Comparison of ENCODE assay signal across 8 mouse cellular contexts in the genomic region with DNA sequence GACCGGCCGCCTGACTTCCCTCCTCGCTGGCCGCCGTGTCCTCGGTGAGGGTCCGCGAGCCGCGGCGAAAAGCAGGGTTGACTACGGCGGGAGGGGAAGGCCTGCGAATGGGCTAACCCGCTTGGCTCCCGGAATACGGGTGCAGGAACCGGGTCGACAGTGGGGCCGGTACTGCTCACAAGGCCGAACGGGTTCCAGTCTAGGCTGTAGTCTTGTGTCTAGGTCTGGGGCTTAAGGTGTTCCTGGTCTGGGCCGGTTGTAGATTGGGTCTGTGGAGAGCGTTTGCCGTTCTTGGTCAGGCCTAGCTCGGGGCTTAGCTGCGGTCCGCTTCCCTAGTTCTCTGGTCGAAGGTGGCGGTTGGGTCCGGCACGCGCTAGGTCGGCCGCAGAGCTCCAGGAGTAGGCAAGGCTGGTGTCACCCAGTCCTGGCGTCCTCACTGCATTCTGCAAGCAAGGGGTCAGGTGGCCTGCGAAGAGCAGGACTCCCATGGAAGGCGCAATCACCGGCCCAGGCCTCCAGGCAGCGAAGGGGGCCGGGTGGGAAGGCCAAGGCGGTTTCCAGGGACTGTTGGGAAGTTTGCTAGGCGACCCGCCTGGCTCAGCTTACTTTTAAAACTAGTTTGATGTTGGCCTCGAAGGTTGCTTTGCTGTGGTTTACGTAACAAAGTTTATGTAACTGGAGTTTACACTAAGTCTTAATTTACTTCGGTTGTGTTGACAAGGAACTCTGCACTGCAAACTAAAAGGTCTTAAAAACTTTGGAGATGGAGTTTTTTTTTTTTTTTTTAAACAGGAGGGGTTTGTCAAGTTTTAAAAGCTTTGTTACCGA. TPM values are rescaled to one million over a fixed set of nuclear protein-coding genes. Genes with fewer than 3 reads are reported as not detected.
DNase-seq lines count a peak whose midpoint lies in the region; ATAC-seq and TF ChIP-seq lines count a peak whose summit lies in the region.

No protein-coding gene starts in this region.

- H3K27me3 ChIP-seq in forebrain, embryonic 15.5 days, result no peaks in the 10 kb centered on the region
- H3K27me3 ChIP-seq in intestine, embryonic 14.5 days (replicated peaks; ENCODE audit: control insufficient read depth, insufficient read depth, low read length), result no peaks in the 10 kb centered on the region
- no peaks in the 10 kb centered on the region for H3K27me3 ChIP-seq in lung, embryonic 15.5 days

- peak overlapping the region; percentile 90 for H3K9ac ChIP-seq in forebrain, embryonic 15.5 days (replicated peaks)
- peak overlapping the region; percentile 90 for H3K9ac ChIP-seq in intestine, embryonic 14.5 days (ENCODE audit: low read length)
- peak overlapping the region; percentile 90 for H3K9ac ChIP-seq in lung, embryonic 15.5 days

- peak overlapping the region; percentile 78 for H3K4me2 ChIP-seq in forebrain, embryonic 15.5 days (replicated peaks)
- peak overlapping the region; percentile 70 for H3K4me2 ChIP-seq in intestine, embryonic 14.5 days (ENCODE audit: low read length)
- H3K4me2 ChIP-seq in lung, embryonic 15.5 days, result peak overlapping the region; percentile 66

- H3K27ac ChIP-seq in bone marrow, adult 2 months (ENCODE audit: control insufficient read depth, insufficient read depth, low read depth, low read length, poor library complexity), result peak overlapping the region; percentile 92
- H3K27ac ChIP-seq in forebrain, embryonic 15.5 days (replicated peaks), result peak overlapping the region; percentile 94
- peak overlapping the region; percentile 98 for H3K27ac ChIP-seq in intestine, embryonic 14.5 days (ENCODE audit: low read depth)
- H3K27ac ChIP-seq in lung, embryonic 15.5 days, result peak overlapping the region; percentile 94
- H3K27ac ChIP-seq in olfactory bulb, adult 2 months (ENCODE audit: insufficient read depth, low read depth, low read length), result peak overlapping the region; percentile 84

- no peak for TF ChIP-seq CTCF in bone marrow, adult 2 months (IDR thresholded peaks at IDR 0.05; ENCODE audit: control insufficient read depth, insufficient read depth, low read length)
- no peak for TF ChIP-seq CTCF in olfactory bulb, adult 2 months (IDR thresholded peaks at IDR 0.05; ENCODE audit: insufficient read depth, low read depth, low read length)

- under 1% methylated on average over 48 of the region's 48 CpGs for WGBS in bone marrow, adult 2 months
- WGBS in forebrain, embryonic 15.5 days, result 2% methylated on average over 46 of the region's 48 CpGs
- 1% methylated on average over 46 of the region's 48 CpGs for WGBS in intestine, embryonic 14.5 days
- under 1% methylated on average over 48 of the region's 48 CpGs for WGBS in lung, embryonic 15.5 days
- WGBS in olfactory bulb, adult 2 months, result under 1% methylated on average over 48 of the region's 48 CpGs

- H3K4me3 ChIP-seq in bone marrow, adult 2 months (replicated peaks; ENCODE audit: control insufficient read depth, low read depth, low read length), result peak overlapping the region; percentile 83
- H3K4me3 ChIP-seq in forebrain, embryonic 15.5 days, result peak overlapping the region; percentile 95
- peak overlapping the region; percentile 51 for H3K4me3 ChIP-seq in intestine, embryonic 14.5 days (ENCODE audit: low read depth, low read length)
- H3K4me3 ChIP-seq in lung, embryonic 15.5 days, result peak overlapping the region; percentile 67
- H3K4me3 ChIP-seq in olfactory bulb, adult 2 months (ENCODE audit: insufficient read depth, low read depth, low read length), result peak overlapping the region; percentile 68

- DNase-seq in spleen, adult 12 weeks (ENCODE audit: low spot score), result peak; percentile 60
- no peak for DNase-seq in spleen, adult 18-20 months
- DNase-seq in intestine, embryonic 14.5 days (ENCODE audit: low spot score), result no peak
- no peak for DNase-seq in layer of hippocampus, adult 11-12 months (ENCODE audit: low spot score)

- peak; percentile 76 for ATAC-seq in forebrain, embryonic 15.5 days (replicated peaks)
- peak; percentile 65 for ATAC-seq in intestine, embryonic 14.5 days (replicated peaks; ENCODE audit: low FRiP score, low TSS enrichment, low read depth)
- peak; percentile 61; the same call in 1 of the 2 replicates for ATAC-seq in lung, embryonic 15.5 days (ENCODE audit: borderline replicate concordance, extremely low read depth, low FRiP score, low TSS enrichment)

- no peak for TF ChIP-seq POLR2A in bone marrow, adult 2 months (IDR thresholded peaks at IDR 0.05; ENCODE audit: borderline replicate concordance, control insufficient read depth, low read depth, low read length)
- 0 out of 2 replicates have a peak, but pooled peaks have one; percentile 31 for TF ChIP-seq POLR2A in olfactory bulb, adult 2 months (IDR thresholded peaks at IDR 0.05; ENCODE audit: insufficient read depth, low read depth, low read length)

- H3K4me1 ChIP-seq in bone marrow, adult 2 months (ENCODE audit: control insufficient read depth, insufficient read depth, low read length), result peaks cover 3% of the 10 kb centered on the region; the same call in 1 of the 2 replicates
- H3K4me1 ChIP-seq in forebrain, embryonic 15.5 days, result peaks cover 43% of the 10 kb centered on the region
- peaks cover 14% of the 10 kb centered on the region for H3K4me1 ChIP-seq in intestine, embryonic 14.5 days (replicated peaks; ENCODE audit: control insufficient read depth, insufficient read depth, low read length)
- H3K4me1 ChIP-seq in lung, embryonic 15.5 days, result peaks cover 22% of the 10 kb centered on the region
- peaks cover 5% of the 10 kb centered on the region; the same call in 1 of the 2 replicates for H3K4me1 ChIP-seq in olfactory bulb, adult 2 months (ENCODE audit: control insufficient read depth, insufficient read depth, low read length)

- H3K9me3 ChIP-seq in forebrain, embryonic 15.5 days, result no peaks in the 10 kb centered on the region
- H3K9me3 ChIP-seq in intestine, embryonic 14.5 days (ENCODE audit: control insufficient read depth, low read length), result no peaks in the 10 kb centered on the region
- H3K9me3 ChIP-seq in lung, embryonic 15.5 days, result no peaks in the 10 kb centered on the region

- no peaks in the 10 kb centered on the region for H3K36me3 ChIP-seq in forebrain, embryonic 15.5 days
- no peaks in the 10 kb centered on the region for H3K36me3 ChIP-seq in intestine, embryonic 14.5 days (ENCODE audit: control insufficient read depth, insufficient read depth, low read length)
- no peaks in the 10 kb centered on the region for H3K36me3 ChIP-seq in lung, embryonic 15.5 days

RNA-seq across cellular contexts. Expression of gene Gm5129, which starts 0.6 kb away (rescaled TPM):
- polyA plus RNA-seq in bone marrow, adult 2 months (2011; ENCODE audit: insufficient read depth, insufficient read length, low replicate concordance, missing spikeins), result not detected in 2 replicates
- polyA plus RNA-seq in forebrain, embryonic 15.5 days (2015; fragmentation: Nextera tagmentation; extraction: Ambion mirVana), result not detected in 2 replicates
- not detected in 2 replicates for polyA plus RNA-seq in intestine, embryonic 14.5 days (2014; fragmentation: Nextera tagmentation; extraction: Ambion mirVana)
- polyA plus RNA-seq in lung, embryonic 15.5 days (2015; fragmentation: Nextera tagmentation; extraction: Ambion mirVana), result not detected in 2 replicates
- polyA plus RNA-seq in olfactory bulb, adult 2 months (2012; ENCODE audit: insufficient read depth, insufficient read length, low replicate concordance, missing spikeins), result not detected in 2 replicates

RNA-seq across cellular contexts. Expression of gene Dnajb6, which starts 0.8 kb away (rescaled TPM):
- 67.8 and 110 TPM in 2 replicates for polyA plus RNA-seq in bone marrow, adult 2 months (2011; ENCODE audit: insufficient read depth, insufficient read length, low replicate concordance, missing spikeins)
- 323 and 340 TPM in 2 replicates for polyA plus RNA-seq in forebrain, embryonic 15.5 days (2015; fragmentation: Nextera tagmentation; extraction: Ambion mirVana)
- polyA plus RNA-seq in intestine, embryonic 14.5 days (2014; fragmentation: Nextera tagmentation; extraction: Ambion mirVana), result 124 and 135 TPM in 2 replicates
- 139 and 141 TPM in 2 replicates for polyA plus RNA-seq in lung, embryonic 15.5 days (2015; fragmentation: Nextera tagmentation; extraction: Ambion mirVana)
- 484 TPM in 1 of 2 replicates, not detected in the other for polyA plus RNA-seq in olfactory bulb, adult 2 months (2012; ENCODE audit: insufficient read depth, insufficient read length, low replicate concordance, missing spikeins)
